Mouse (Mus musculus): Measurements from ENCODE around the gene Gm7544. TPM values are rescaled to one million over a fixed set of nuclear protein-coding genes. Genes with fewer than 3 reads are reported as not detected.

Gene Gm7544
- polyA plus RNA-seq, 1 experiment from 2014 or later, result not detected

Other genes starting within 250 kb of the Gm7544 start
- gene Mff, start 231.1 kb downstream of the Gm7544 start, polyA plus RNA-seq (2015; fragmentation: Nextera tagmentation; extraction: Ambion mirVana), result 156 and 164 TPM in 2 replicates
- 1.2 TPM in 1 of 2 replicates, not detected in the other for gene Tm4sf20, start 187.6 kb downstream of the Gm7544 start, polyA plus RNA-seq (2015; fragmentation: Nextera tagmentation; extraction: Ambion mirVana)
- gene Gm47791, start 184.8 kb downstream of the Gm7544 start, polyA plus RNA-seq (2015; fragmentation: Nextera tagmentation; extraction: Ambion mirVana), result not detected in 2 replicates
- gene Agfg1, start 116.5 kb downstream of the Gm7544 start, polyA plus RNA-seq (2015; fragmentation: Nextera tagmentation; extraction: Ambion mirVana), result 39.0 and 44.7 TPM in 2 replicates
- gene A030005L19Rik, start 42.7 kb downstream of the Gm7544 start, polyA plus RNA-seq (2015; fragmentation: Nextera tagmentation; extraction: Ambion mirVana), result 0.11 TPM in 1 of 2 replicates, not detected in the other
- not detected in 2 replicates for gene A030014E15Rik, start 31.1 kb downstream of the Gm7544 start, polyA plus RNA-seq (2015; fragmentation: Nextera tagmentation; extraction: Ambion mirVana)
- not detected in 2 replicates for gene Gm6217, start 24.6 kb downstream of the Gm7544 start, polyA plus RNA-seq (2015; fragmentation: Nextera tagmentation; extraction: Ambion mirVana)
- gene A030003K21Rik, start 12.6 kb downstream of the Gm7544 start, polyA plus RNA-seq (2015; fragmentation: Nextera tagmentation; extraction: Ambion mirVana), result not detected in 2 replicates
- gene Gm47955, start 4.3 kb upstream of the Gm7544 start, polyA plus RNA-seq (2015; fragmentation: Nextera tagmentation; extraction: Ambion mirVana), result not detected in 2 replicates
- gene Gm47959, start 44.5 kb upstream of the Gm7544 start, polyA plus RNA-seq (2015; fragmentation: Nextera tagmentation; extraction: Ambion mirVana), result not detected in 2 replicates
- 0.08 TPM in 1 of 2 replicates, not detected in the other for gene Slc19a3, start 82.4 kb upstream of the Gm7544 start, polyA plus RNA-seq (2015; fragmentation: Nextera tagmentation; extraction: Ambion mirVana)
- not detected in 2 replicates for gene Krtap28-10, start 86.5 kb upstream of the Gm7544 start, polyA plus RNA-seq (2015; fragmentation: Nextera tagmentation; extraction: Ambion mirVana)
- not detected in 2 replicates for gene Gm47969, start 88.9 kb upstream of the Gm7544 start, polyA plus RNA-seq (2015; fragmentation: Nextera tagmentation; extraction: Ambion mirVana)
- not detected in 2 replicates for gene A030005K14Rik, start 103.4 kb upstream of the Gm7544 start, polyA plus RNA-seq (2015; fragmentation: Nextera tagmentation; extraction: Ambion mirVana)
- not detected in 2 replicates for gene Krtap28-13, start 104.9 kb upstream of the Gm7544 start, polyA plus RNA-seq (2015; fragmentation: Nextera tagmentation; extraction: Ambion mirVana)
- gene Ccl20, start 160.8 kb upstream of the Gm7544 start, polyA plus RNA-seq (2015; fragmentation: Nextera tagmentation; extraction: Ambion mirVana), result not detected in 2 replicates
- gene Daw1, start 203.7 kb upstream of the Gm7544 start, polyA plus RNA-seq (2015; fragmentation: Nextera tagmentation; extraction: Ambion mirVana), result not detected in 2 replicates

All from liver, embryonic 16.5 days (tissue).